Mouse (Mus musculus) spleen, postnatal 4 days (tissue): ENCODE measurements around the gene Zfp467.

Source experiments
- DNase-seq, 2 experiments: peaks; one replicate each; pipeline ENCODE4 v3.0.0; 2022; ENCODE audit warnings: low spot score in 2 of 2

Gene Zfp467

DNA sequence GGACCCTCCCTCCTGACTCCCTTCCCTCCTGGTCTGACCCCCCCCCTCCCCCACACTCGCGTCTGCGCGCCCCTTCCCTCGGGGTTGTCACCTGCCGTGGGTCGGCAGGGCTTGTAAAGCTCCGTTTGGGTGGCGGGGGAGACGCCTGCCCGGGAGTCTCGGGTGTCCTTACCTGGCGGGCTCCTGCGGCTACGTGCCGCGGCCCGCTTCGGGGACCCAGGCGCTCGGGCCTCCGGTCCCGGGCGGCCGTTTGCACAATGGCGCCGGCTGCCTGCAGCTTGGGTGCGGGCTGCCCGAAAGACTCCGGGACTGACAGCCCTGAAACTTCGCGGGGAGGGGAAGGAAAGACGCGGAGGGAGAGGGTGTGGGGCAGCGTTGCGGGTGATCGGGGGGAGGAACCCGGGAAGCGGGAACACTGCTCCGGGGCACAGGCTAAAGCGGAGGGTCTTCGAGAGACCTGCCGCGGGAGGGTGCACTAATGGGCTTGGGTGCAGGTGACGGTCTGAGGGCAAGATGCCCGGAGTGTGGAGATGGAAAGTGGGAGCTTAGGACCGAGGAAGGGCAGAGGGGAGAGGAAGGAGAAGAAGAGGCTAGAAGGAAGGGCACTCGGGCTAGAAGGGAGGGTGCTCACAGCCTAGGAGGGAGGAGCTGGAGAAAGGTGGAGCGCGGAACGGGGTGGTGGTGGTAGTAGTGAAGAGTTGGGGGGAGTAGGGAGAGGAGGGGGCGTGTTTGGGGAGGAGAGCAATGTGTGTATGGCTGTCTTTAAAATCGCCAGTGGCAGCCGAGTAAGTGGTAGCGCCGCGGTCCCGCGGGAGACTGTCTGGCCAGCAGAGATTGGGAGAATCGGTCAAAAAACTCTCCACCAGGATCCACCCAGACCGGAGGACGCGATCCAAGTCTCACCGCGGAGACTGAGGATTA lies at the start of gene Zfp467:
Gene Zfp467 (minus strand): TSS at position 645 of the 921 bp plus-strand sequence.
- no peak for DNase-seq

DNA sequence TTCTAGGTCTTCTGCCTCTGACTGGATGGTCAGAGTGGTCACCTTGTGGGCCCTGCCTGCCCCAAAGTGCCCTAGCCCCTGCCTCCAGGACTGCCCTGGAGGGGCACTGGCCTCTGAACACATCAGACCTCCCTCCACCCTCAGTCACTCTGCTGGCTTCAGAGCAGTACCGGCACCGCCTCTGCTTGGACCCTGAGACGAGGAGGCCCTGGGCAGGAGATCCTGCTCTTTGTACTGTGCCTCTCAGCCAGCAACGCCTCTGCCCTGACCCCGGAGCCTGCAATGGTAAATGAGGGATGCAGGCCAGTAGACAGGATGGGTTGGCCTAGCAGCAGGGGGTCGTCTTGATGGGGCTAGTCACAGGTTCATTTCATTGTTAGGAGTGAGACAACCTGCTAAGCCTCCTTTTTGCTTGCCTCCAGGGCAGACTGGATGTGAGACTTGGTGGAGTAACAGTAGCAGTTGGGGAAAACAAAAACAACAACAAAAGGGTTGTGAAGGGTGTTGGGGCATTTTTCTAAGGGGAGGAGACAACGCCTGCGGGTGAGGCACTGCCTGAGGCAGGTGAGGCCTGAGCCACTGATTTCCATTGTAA lies 47.6 kb upstream of the Zfp467 start:
- DNase-seq = no peak

DNA sequence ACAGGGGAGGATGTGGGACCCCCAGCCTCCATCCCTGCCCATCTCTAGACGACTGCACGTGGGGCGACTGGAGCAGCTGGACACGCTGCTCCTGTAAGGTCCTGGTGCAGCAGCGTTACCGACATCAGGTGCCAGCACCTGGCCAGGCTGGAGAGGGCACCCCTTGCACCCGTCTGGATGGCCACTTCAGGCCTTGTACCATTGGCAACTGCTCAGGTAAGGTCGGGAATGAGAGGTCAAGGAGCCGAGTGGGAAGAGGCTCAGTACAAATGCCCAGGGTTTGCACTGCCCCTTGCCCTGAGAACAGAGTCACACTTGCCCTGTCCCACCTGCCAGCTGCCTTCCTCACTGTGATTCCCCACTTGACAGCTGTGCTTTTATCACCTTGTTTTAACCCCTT lies 45.7 kb upstream of the Zfp467 start:
- no peak for DNase-seq

DNA sequence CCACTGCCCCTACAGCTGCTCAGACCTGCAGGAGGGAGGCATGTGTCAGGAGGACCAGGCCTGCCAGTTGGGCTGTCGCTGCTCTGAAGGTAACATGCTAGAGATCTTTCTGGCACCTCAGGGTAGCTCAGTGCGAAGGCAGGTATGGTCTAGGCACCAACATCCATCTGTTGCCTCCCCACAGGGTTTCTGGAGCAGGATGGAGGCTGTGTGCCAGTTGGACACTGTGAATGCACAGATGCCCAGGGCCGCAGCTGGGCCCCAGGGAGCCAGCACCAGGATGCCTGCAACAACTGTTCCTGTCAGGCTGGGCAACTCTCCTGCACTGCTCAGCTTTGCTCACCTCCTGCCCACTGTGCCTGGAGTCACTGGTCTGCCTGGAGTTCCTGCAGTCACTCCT lies 44.1 kb upstream of the Zfp467 start:
- DNase-seq = no peak

DNA sequence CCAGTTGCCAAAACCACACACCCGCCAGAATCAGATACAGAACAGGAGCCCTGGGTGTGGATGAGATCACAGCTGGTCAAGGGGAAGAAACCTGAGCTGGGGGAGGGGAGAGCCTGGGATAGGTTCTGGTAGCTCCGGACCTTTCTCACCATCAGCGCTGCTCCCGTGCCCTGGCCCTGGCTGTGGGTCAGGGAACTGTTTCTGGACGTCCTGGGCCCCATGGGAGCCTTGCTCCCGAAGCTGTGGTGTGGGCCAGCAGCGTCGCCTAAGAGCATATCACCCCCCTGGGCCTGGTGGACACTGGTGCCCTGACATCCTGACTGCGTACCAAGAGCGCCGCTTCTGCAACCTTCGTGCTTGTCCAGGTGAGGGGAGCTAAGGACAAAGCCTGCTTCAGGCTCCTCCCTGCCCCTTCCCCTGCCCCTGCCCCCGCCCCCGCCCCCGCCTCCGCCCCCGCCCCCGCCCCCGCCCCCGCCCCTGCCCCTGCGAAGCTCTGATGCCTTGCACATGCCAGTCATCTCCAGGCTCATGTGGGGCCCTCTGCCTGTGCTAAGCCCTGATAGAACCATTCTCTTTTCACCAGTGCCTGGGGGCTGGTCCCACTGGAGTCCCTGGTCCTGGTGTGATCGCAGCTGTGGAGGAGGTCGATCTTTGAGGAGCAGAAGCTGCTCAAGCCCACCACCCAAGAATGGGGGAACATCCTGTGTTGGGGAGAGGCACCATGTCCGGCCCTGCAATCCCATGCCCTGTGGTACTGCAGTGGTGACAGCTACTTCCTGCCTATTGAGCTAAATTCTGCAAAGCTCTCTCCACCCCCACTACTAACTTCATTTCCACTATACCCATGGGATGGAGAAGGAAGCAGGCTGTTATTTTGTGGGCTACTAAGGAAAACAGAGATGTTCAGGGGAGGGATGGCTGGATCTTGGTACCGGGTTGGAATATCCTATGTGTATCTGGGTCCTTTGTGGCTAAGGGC lies 42.4 kb upstream of the Zfp467 start:
- DNase-seq = no peak

DNA sequence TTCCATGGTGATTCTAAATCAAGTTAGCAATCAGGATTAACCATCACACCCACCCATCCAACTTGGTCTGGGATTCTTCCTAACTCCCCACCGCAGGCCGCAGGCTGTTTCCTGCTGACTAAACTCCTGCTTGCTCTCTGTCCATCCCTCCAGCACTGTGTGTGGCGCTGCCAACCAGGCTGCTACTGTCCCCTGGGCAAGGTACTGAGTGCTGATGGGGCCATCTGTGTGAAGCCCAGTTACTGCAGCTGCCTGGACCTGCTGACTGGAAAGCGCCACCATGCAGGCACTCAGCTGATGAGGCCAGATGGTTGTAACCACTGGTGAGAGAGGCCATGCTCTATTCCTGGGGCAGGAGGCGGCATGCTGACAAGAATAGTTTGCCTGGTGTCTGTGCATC lies 36.9 kb upstream of the Zfp467 start:
- DNase-seq = no peak

DNA sequence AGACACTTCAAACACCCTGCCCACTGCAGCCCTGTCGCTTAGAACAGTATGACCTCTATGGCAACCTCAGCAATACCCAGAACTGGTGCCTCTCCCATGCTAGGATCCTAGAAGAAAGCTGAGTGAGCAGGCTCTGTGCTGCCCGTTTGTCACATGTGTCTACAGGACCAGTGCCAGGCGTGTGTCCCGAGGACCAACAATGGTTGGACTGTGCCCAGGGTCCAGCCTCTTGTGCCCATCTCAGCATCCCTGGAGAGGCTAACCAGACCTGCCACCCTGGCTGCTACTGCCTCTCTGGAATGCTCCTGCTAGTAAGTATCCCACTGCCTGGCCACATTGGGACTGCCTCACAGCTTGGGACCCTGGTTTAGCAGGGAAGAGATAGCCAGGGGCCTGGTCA lies 32.8 kb upstream of the Zfp467 start:
- no peak for DNase-seq

DNA sequence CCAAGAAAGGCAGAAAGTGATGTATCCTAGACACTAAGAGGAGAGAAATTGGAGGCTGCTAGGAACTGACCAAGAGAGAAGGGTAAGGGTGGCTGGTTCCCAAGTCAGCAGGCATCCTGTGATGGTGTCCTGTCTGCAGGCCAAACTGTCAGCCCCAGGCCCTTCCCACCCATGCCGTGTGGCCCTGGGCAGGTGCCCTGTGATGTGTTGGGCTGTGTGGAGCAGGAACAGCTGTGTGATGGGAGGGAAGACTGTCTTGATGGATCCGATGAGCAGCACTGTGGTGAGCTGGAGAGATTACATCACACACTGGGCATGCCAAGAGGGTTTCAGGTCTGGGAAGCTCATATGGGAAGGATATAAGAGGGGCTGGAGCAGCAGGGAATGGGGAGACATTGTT lies 25.1 kb upstream of the Zfp467 start:
- no peak for DNase-seq

DNA sequence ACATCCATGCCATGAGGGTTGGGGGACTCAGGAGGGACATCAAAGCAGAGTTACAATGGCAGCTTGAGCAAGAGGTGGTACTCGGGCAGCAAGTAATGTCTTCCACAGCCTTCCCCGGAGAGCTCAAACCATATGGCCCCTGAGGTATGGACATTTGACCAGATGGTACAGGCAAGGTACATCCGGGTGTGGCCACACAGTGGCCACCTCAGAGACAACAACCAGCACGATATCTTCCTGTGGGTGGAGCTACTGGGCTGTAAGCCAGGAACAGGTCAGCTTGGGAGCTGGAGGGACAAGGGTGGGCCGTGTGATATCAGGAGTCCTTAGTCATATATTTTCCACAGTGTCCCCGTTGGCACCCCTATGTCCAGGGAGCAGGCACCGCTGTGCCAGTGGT lies 21.9 kb upstream of the Zfp467 start:
- DNase-seq = no peak

DNA sequence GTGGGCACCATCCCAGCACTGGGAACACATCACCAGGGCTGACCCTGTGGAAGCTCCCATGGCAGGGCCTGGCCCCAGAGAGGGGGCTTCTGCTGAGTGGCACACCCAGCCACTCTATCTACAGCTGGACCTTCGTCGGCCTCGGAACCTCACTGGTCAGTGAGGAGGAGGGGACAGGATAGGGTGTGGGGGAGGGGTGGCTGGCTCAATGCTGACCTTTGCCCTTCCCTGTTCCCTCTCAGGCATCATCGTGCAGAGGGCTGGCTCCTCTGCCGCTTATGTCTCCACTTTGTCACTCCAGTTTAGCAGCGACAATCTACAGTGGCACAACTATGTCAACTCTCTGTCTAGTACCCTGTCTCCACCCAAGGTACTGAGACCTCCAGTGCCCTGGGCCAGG lies 21.1 kb upstream of the Zfp467 start:
- DNase-seq = no peak

DNA sequence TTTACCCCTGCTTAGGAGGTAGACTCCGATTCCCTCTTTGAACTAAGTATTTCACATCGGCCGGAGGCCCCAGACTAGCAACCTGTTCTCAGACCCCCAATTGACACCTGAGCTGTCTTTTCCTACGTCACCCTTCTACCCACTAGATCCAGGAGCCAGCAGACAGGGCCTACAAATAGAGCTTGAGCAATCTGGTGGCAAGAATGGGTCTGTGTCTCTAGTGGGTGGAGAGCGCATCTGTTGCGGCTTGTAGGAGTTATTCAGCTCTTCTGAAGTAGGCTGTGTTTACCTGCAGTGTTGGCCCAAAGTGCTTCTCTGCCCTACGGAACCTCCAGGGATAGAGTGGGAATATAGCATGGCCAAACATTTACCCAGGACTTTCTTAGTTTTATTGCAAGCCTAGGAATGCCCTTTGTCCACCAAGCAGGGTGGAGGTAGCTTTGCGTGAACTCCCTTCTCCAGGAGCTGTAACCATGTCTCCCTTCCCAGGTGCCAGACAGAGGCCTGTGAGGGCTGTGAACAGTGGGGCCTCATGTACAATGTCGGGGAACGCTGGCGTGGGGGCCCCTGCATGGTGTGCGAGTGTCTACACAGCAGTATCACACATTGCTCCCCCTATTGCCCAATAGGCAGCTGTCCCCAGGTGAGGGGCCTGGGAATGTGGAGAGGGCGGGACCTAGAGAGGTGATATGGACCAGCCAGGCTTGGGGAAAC lies 19.5 kb upstream of the Zfp467 start:
- no peak for DNase-seq

DNA sequence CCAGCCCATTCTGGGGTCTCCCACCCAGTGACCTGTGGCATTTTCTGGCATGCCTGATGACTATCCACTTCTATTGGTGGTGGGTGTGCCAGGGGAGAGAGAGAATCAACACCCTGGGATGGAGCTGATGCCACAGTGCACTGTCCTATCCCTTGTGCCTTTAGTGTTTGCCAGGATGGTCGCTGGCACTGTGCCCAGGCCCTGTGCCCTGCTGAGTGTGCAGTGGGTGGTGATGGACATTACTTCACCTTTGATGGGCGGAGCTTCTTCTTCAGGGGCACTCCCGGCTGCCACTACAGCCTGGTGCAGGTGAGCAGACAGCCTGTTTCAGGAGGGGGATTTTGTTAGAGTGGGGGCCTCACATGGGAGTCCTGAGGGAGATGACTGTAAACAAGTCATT lies 7.1 kb upstream of the Zfp467 start:
- DNase-seq = no peak

DNA sequence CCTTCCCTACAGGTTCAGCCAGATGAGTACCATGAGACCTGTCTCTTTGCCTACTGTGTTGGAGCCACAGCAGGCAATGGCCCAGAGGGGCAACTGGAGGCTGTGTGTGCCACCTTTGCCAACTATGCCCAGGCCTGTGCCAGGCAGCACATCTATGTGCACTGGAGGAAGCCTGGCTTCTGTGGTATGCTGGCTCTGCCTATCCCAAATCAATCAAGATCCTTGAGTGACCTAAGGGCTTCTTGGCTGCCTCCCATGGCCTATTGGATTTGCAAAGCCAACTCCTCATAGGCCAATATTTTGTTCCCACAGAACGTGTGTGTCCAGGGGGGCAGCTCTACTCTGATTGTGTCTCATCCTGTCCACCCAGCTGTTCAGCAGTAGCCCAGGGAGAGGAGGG lies 6.5 kb upstream of the Zfp467 start:
- no peak for DNase-seq

DNA sequence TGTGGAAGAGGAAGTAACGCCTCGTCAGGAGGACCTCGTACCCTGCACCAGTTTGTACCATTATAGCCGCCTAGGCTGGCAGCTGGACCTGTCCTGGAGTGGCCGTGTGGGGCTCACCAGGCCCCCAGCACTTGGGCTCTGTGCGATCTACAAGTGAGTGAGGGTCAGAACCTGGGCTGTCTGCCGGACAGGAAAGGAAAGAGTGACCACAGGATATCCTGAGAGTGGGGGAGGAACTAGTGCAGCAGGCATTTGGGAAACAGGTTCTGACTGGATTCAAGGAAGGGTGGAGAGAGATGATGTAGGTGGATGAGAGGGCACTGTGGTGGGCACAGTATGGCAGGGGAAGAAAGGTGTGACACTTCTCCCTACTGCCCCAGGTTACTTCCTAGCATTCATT lies 2.9 kb upstream of the Zfp467 start:
- no peak for DNase-seq

DNA sequence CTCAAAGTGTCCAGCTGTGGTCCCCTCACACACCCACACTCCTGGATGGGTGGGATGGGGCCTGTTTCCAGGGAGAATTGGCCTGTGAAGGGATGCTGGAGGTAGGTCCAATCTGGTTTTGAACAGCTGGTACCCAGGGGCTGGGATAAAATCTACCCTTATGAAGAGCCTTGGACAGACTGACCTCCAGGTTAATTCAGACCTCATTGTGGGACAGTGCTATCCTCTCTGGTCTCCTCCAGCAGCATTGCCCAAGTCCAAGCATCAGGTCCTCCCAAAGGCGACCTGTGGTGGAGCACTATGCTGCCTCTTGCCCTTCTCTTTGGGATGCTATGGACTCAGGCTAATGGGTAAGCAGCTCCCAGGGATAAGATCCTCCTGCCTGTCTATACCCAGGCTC lies 2.3 kb upstream of the Zfp467 start, which contains the start of gene Sspo:
Gene Sspo (plus strand): TSS at position 301 of the 400 bp plus-strand sequence.
- DNase-seq = no peak

DNA sequence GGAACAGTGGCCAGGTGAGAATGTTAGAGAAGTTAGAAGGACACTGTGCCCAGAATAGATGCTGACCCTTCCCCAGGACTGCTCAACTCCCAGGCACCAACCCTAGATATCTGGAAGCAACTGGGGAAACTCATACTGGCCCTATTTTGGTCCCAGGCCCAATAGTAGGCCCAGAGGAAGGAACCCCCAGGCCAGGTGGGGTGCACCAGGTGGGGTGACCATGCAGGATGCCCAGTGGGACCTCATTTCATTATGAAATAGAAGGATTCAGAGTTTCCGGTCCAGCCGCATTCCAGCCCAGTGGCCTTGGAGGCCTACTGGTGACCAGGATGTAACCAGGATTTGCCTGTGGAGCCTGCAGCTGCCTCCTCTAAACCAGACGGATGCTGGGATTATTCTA lies 1.3 kb upstream of the Zfp467 start:
- DNase-seq = no peak

DNA sequence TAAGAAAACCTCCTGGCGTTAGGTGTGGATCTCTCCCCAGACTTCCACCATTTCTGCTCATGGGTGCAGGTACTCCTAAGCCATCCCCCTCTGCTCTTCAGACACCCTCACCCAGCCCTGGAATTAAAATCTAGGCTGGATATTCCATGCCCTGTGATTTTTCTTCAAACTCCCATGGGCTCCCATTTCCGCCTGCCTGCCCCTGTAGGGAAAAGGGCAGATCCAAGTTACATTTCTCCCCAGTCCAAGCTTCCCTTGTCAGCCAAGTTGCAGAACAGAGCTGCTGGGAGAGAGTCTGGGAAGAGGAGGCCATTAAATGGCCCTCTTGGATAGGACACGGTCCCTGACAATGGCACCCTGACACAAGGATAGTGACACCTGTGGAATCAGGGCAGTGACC lies 631 bp upstream of the Zfp467 start:
- no peak for DNase-seq

DNA sequence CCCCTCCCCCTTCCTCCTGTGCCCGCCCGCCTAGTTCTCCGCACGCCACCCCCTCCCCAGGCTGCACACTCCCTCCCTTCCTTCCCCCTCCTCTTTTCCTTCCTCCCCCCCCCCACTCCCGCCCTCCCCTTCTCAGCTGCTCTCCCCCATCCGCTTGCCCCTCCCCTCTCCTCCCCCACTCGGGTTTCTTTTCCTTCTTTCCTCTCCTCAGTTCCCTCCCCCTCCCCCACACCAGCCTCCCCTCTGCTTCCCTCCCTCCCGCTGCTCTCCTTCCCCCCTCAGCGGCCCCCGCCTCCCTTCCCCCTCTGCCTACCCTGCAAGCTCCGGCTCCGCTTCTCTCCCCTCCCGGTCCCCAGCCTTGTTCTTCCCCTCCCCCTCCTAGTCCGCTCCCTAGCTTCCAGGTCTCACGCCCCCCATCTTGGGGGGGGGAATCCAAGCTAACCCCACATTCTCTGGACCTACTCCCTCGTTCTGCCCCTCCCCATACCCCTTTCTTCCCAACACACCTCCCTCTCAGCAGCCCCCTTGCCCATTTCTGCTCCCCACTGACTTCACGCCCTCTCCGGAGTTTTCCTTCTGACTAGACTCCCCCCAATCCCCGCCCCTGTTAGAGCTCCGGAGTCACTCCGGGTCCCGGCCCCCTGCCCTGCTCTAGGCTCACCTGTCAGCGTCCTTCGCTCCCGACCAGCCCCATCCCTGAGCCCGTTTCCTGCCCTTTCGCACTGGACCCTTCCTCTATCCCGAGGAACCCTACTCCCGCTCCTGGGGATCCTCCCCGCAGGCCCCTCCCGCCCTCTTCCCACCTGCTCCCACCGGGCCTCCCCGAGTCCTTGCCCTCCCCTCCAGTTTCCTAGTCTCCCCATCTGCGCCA lies 1.1 kb downstream of the Zfp467 start:
- peak; percentile 57 to 70 for DNase-seq

DNA sequence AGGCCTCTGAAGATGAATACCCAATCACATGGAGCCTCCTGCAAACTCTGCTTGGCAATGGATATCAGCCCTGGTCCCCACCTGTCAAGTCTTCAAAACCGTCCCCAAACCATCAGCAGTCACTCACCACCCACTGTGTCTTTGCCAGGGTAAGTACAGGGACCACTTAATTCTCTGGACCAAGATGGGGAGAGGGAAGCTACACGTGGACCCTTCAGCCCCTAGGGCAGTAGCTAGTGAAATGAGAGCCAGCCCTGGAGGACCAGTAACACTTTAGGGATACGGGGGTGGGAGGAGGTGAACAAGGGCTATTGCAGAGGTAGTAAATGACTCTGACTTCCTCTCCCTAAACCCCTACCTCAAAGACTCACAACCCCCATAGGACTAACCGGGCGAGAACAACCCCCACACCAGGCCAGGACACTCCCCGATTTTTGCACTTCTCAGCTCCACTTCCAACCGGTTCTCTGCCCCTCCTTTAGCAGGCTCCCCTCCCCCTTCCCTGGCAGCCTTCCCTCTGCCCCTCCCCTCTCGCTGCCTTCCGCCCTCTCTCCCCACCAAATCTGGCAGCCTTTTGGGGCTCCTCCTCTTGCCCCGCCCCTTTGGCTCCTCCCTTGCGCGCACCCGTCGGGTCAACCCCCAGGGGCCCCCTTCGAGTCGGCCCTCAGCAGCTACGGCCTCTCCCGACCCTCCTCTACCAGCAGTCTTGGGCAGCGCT lies 1.9 kb downstream of the Zfp467 start:
- peak; percentile 82 to 85 for DNase-seq
